Mouse (Mus musculus) T-helper 17 cell (primary cell): ENCODE measurements around the gene Paip2b.
"Not testable (repeated sequence)": the region's sequence is repeated elsewhere in the genome, so short reads cannot be mapped to it uniquely, and the experiment has no call there.

ENCODE experiments used
- in situ Hi-C, 2 experiments: fragments of 300-600 bp; cut with MboI, MseI; formaldehyde crosslinking; loops; 1 replicate in 1 of 2; 2 replicates in 1 of 2; pipeline ENCODE4 v1.15.1; 2025; ENCODE audit warnings: high pct_unique_total_duplicates in 2 of 2

Paip2b gene

DNA sequence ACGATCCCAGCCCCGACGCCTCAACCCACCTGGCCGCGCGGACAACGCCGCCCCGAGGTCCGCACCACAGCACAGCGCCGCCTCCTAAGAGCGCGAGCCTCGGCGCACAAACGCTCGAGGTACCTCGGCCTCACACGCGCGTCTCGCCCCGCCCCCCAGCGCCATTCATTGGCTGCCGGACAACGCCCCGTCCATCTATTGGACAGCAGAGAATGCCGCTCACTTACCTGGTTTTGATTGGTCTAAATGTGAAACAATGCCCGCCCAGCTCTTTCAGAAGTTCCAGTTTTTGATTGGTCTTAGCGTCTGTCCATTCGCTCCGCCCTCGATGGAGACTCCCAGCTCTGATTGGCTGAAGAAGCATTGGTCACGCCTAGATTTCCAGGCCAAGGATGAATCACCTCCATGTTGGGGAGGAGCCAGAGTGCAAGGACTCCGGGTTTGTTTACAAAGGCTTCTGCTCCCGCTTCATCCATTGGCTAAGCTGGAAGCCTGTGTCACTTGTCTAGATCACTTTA, at the start of gene Paip2b:
Paip2b (minus strand) TSS at position 136 of the 518 bp plus-strand sequence.
- in situ Hi-C loops: no loop called here

DNA sequence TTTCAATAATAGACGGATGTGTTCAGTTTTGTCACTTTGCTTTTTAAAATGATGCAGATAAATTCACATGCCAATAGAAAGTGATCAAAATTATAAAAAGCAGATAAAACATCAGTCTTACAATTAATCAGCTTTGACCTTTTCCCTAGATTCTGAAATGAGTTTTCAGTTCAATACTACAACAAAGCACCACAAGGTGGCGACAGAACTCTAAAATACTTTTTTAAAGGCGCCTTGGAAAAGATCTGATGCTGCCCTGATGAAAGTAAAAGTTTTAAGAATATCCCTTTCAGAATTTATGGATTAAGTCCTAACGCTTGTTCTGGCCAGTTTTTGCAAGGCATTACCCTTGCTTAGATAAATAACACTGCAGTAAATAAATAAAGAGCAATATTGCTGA, 48.3 kb upstream of the Paip2b start:
- in situ Hi-C loops: no loop called here

DNA sequence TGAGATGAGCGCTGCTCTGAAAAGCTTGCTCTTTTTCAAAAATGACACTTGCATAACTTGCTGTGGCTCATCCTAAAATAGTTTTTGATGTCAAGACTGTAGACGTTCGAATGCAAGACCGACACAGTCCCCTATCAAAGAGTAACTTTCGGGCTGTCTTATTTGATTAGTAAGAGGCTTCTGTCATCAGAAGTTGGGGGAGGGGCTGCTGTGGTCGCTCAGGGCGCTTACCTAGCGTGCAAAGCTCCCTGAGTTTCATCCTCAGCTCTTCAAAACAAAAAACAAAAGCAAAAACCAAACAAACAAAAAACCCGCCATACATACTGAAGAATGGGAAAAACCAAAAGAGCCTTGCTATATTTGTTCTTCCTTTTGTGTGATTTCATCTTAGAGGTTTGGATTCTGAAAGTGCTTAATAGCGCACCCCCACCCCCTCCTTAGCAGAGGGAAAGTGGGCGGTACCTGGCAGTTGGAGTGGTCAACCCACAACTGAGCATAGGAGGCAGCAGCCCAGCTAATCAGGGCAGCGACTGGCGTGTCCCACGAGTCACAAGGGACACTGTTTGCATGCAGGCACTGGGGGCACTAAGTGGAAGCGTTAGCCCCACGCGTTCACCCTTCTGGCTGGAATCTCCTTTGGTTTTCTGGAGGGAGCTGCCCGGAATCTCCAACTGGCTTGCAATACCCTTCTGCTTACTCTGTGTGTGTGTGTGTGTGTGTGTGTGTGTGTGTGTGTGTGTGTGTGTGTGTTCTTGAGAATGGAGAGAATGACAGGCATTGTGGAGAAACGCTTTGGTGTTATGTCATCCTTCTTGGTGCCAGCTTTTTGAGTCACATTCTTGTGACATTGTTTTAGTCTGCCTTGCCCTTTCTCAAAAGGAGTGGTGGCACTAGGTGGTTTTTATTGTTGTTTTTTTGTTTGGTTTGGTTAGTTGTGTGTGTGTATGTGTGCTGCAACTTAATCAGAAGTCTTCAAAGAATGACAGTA, 36.4 kb upstream of the Paip2b start:
- in situ Hi-C loops: no loop called here

- in situ Hi-C loops: no loop called here
These were observed 35.5 kb upstream of the Paip2b start, which contains the start of gene Zfp638 for GRCm38 (mm10) chr6:83866954-83867597. TSS of gene Zfp638 (plus strand) at chr6:83867109.

GRCm38 (mm10) chr6:83866423-83866822, 34.9 kb upstream of the Paip2b start:
- in situ Hi-C loops: no loop called here

GRCm38 (mm10) chr6:83863538-83863937, 32.0 kb upstream of the Paip2b start:
- in situ Hi-C loops: no loop called here

DNA sequence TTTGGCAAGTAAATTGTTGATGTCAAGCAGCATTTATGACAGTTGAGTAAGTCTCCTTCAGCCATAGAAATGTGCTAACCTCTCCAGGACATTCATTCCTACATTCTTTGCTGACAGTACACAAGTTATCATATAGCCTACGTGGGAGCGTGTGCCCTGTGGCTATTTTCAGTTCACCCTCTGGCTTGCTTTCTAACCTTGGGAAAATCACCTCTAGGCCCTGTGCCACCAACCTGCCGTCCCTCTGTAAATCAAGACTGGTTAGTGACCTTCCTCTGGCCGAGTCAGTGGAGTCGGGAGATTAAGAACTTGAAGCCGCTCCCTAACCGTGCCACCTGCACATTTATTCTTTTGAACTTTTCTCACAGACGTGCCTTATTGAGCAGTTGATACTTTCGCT, 28.5 kb upstream of the Paip2b start:
- in situ Hi-C loops: no loop called here

GRCm38 (mm10) chr6:83857476-83857875, 25.9 kb upstream of the Paip2b start:
- in situ Hi-C loops: no loop called here

GRCm38 (mm10) chr6:83849446-83849845, 17.9 kb upstream of the Paip2b start:
- in situ Hi-C loops: no loop called here

GRCm38 (mm10) chr6:83846141-83846540, 14.6 kb upstream of the Paip2b start:
- in situ Hi-C loops: no loop called here

GRCm38 (mm10) chr6:83844913-83845312, 13.4 kb upstream of the Paip2b start:
- in situ Hi-C loops: no loop called here

GRCm38 (mm10) chr6:83840086-83840485, 8.5 kb upstream of the Paip2b start:
- in situ Hi-C loops: no loop called here

DNA sequence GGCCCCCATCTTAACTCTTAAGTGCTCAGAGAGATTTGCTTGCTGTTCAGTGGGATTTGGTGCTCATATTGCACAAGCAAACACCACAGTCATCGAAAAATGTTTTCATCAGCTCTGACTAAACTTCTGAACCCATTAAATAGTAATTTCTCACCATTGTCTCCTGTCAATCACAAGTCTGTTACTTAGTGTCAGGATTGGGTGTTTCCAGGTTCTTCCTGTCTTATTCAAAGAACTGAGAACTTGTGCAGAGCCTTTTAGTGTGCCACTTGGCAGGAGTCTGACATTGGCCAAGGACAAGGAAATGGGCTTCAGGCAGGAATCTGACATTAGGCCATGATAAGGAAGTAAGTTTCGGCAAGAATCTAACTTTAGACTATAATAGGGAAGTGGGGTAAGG, 6.5 kb upstream of the Paip2b start:
- in situ Hi-C loops: no loop called here

DNA sequence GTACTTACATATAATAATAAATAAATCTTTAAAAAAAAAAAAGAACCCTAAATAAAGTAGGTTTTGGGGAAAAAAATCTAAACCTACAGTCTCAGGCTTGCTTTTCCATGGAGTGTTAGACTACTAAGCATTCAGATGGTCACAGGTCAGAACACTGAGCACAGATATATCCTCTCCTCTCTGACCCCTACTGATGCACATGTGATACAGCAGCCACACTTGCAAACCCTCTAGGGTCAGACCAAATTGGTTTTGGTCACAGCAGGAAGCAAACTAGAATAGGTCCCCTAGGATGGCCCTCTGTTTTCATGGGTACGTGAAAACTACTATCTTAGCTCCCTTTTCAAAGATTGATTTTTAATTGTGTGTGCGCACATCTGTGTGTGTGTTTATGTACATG, 5.3 kb upstream of the Paip2b start:
- in situ Hi-C loops: no loop called here

DNA sequence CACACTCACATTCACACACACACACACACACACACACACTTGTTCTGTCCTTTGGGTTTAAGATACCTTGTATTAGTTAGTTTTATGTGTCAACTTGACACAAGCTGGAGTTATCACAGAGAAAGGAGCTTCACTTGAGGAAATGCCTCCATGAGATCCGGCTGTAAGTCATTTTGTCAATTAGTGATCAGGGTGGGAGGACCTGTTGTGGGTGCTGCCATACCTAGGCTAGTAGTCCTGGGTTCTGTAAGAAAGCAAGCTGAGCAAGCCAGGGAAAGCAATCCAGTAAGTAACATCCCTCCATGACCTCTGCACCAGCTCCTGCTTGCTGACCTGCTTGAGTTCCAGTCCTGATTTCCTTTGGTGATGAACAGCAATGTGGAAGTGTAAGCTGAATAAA, 852 bp upstream of the Paip2b start:
- in situ Hi-C loops: not testable (repeated sequence)

DNA sequence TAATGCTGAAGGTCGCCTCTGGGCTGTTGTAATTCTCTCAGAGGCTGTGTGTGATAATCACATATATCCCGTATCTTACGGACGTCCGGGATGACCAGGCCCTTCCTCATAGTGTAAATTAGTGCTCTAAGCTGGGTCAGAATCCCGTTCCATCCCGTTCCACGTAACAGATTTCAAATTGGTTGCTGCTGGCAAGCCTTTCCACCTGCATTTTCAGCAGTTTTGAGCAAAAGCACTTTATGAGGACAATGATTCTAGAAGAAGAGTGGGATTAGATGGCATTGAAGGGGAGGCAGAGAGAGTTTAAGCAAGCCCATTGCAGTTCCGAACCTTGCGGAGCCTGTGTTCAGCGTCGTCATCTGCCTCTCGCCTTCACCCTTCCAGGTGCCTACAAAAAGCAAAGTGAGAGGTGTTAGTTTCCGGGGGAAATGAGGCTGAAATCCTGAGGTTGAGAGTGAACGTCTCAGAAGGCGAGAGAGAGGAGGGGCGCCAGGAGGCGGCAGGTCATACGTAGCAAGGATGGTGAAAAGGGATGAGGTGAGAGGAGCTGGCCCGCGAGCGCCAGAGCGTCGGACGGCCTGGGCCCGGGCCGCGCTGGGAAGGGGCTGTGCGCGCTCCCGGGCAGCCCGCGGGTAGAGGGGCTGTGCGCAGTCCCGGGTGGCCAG, 468 bp downstream of the Paip2b start:
- in situ Hi-C loops: no loop called here

GRCm38 (mm10) chr6:83821856-83822255, 9.7 kb downstream of the Paip2b start:
- in situ Hi-C loops: no loop called here

GRCm38 (mm10) chr6:83820727-83821515, 10.6 kb downstream of the Paip2b start:
- in situ Hi-C loops: no loop called here

GRCm38 (mm10) chr6:83818996-83819395, 12.5 kb downstream of the Paip2b start:
- in situ Hi-C loops: no loop called here

- in situ Hi-C loops: no loop called here
These were observed 15.7 kb downstream of the Paip2b start for GRCm38 (mm10) chr6:83815801-83816200.

DNA sequence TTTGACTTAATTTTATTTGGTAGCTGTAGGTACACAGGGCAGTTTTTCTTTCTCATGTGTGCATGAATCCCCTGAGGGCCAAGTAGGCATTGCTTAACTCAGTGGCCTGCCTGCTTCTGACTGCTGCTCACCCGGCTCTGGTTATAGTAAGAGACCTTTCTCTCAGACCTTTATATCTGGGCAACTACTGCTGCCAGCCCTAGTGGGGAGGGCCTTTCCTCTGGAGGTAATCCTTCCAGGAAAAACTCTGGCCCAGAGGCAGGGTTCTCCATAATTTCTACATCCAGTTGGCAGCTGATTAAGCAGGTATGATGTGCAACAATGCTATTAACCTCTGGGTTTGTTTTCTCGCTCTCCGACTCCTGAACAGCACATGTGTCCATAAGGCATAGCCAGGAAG, 28.7 kb downstream of the Paip2b start:
- in situ Hi-C loops: no loop called here
